Mouse (Mus musculus) frontal cortex, adult 2 months (tissue): ENCODE data around the gene Chaf1a. TPM values are rescaled to one million over a fixed set of nuclear protein-coding genes. Genes with fewer than 3 reads are reported as not detected.

Source experiments
- DNase-seq, 2 experiments: peaks; one replicate each; pipeline ENCODE4 v3.0.0; 2022; ENCODE audit warnings: low spot score in 1 of 2; ENCODE audit errors: extremely low spot score in 1 of 2
- polyA plus RNA-seq: library from polyadenylated mRNA; depleted of rRNA; stranded (reverse); fragments of >200 nt; gene quantifications from 2 replicates; pipeline ENCODE4 v1.2.3, GENCODE M21; 2012

Chaf1a gene
- polyA plus RNA-seq, 1 experiment: 2.7 TPM

DNA sequence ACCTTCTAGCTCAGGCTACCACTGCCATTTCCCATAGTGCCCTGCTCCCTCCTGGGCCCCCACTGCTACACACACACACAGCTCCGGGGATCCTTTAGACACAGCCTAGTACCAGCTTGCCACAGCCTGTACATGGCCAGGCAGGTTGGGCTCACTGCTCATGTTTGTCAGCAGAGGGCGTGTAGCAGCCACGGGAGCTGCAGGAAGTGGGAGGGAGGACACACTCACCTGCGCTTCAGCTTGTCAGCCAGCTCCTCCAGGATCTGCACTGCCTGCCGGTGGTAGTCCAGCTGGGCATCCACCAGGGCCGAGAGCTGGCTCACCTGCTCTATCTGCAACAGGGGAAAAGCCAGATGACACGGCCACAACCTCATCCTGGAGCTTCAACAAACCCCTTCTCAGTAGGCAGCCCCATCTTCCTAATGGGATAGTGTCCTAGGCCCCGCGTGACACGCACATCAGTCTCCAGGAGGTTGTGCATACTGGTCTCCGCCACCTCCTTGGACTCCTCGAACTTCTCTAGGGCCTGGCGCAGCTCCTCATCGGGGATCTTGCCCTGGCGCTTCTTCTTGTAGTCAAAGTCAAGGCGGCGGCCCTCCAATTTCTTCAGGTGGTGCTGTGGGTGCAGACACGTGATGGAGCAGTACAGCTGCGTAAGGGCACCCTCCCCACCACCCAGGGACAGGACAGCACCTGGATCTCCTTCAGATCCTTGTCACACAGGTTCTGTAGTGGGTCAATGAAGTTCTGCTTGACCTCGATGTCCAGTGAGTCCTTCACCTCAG, 21.7 kb upstream of the Chaf1a start:
- peak in 1 of 2 experiments; percentile 77 for DNase-seq

DNA sequence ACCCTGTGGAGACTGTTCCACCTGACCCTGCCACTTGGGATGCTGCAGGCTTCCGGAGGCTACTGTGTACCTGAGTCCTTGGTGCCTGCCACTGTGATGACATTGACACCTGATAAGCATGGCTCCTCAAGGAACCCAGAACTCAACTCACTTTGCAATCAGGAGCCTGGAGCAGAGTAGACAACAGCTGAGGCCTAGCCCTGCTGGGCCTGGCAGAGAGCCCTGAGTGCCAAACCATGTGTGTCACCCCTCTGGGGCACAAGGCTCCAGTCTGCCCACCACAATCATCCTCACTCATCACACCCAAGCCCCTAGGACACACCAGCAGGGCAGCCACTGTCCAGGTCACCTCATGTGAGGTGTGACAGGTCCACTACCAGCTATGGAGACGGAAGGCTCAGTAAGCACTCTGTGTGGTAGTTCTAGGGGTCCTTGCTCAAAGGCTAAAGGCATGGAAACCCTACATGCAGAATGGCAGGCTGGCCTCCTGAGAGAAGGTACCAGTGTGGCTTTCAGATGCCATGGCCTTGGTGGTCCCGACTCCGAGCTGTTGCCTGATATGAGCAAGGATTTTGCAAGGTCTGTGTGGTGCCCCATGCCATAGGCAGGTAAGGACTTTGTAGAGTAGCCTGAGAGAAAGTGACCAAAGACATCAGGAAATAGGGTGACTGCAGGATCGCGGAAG, 19.7 kb upstream of the Chaf1a start:
- DNase-seq: no peak

DNA sequence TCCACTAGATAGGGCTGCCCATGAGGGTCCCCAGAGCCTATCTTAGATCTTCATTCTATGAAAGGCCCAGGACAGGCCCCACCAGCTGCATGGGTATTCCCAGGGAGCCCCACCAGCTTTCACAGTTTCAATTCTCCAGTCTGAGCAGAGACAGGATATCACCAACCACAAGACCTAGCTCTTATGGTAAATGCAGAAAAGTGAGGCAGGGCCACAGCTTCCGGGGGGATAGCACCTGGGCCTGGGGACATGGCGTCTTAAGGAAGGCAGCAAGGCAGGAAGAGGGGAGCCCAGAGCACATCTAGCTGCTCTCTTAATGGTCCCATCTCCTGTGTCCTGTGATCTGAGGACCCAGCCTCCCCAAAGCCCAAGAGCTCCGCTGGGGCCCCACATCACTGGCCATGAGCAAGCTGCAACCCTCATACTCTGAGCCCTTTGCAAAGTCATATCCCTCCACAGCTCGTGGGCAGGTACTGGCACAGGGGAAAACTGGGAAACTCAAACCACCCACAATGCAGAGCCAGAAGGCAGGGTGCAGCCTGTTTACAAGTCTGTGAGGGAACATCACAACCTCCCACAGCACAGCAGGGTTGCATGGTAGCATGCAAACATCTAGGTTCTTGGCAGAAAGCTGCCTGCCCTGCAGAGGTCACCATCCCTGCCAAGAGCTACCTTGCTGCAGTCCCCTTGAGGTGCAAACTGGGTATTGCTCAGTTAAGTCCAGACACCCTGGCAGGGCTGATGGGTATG, 18.9 kb upstream of the Chaf1a start:
- DNase-seq: peak; percentile 70 to 82

DNA sequence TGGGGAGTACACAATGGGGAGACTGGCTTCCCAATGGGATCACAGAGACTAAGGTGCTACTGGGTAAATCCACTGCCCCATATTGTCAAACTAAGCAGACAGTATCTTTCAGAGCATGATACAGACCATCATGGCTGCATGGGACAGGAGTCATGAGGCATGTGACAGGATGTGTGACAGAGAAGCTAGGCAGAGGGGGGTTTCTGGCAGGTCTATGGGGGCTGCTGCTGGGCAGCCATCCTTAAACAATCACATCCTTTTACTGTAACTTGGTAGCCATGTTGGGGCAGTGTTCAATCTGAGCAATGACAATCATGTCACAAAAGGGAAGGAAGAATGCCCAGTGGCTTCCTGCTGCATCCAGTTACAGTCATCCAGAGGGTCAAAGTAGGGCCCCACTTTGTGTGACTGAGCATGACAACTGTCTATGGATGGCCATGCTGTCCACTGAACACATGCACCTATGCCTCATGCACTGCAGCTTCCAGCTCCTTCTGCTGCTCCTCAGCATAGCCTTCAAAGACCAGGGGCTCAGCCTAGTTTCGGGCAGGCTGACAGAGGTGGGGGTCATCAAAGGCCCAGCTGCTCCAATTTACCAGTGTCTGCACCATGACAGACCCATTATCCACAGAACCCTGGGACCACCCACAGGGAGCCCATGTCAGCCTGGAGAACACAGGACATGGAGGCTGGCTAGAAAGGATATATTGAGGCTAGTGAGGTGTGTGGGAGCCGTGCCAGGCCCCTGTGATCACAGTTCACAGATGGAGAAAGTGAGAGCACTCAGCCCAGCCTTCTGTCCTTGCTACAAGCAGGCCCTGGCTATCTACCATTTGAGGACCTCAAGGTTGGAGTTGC, 17.9 kb upstream of the Chaf1a start:
- no peak for DNase-seq

DNA sequence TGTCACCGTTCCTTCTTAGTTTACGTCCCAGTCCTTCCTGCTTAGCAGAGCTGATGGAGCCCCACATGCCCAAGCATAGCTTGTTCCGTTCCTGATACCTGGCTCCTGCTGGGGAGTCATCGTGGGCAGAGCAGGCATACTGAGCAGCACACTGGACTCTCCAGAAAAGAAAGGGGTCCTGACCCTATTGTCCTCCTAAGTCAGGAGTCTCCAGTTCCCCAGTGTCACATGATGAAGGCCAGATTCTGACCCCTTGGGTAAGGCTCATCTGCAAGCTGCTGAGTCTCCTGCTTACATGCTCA, 17.3 kb upstream of the Chaf1a start:
- no peak for DNase-seq

DNA sequence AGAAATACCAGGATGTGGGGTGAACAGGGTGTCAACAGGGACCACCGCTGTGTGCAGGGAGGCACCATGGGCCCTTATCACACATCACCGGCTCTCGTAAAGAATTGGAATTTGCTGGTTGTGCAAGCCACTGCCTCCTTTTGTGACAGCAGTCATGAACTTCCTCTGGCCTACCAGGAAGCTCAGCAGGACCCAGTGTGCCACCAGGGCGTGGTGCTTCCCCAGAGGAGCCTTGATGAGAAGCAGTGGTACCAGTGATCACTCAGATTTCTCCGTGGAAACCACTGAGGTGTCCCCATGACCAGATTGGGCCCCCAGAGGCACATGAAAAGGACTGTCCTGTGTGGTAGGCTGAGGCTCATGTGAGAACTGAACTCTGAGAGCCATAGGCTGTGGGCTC, 16.9 kb upstream of the Chaf1a start:
- no peak for DNase-seq

DNA sequence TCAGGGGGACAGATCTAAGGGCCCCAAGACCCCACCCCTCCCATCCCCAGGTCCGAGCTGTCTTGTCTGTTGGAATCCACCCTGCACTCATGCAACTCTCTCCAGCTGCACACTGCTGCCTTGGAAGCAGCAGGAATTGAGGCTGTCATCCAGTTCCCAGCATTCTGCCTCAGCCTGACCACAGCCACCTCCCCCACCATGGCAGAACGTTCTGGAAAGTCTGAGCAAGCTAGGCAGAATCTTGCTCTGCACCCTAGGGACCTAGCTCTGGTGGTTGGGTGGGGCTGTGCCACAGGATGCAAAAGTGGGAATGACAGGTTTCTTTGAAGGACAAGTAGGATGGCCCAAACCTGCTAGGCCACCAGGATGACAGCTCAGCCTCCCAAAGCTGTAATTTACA, 15.8 kb upstream of the Chaf1a start:
- no peak for DNase-seq

DNA sequence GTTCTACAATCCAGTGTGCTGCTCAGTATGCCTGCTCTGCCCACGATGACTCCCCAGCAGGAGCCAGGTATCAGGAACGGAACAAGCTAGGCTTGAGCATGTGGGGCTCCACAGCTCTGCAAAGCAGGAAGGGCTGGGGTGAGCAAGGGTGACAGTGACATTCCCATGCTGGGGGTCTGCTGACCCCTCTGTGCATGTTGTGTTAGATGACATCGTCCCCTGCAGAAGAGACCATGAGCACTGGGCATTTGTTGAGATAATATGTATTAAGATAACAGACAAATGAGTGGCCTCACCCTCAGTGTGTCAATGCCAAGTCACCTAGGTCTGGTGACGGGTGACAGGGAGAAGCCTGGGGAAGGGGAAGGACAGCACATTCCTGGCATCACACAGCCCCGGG, 15.3 kb upstream of the Chaf1a start:
- DNase-seq: no peak

DNA sequence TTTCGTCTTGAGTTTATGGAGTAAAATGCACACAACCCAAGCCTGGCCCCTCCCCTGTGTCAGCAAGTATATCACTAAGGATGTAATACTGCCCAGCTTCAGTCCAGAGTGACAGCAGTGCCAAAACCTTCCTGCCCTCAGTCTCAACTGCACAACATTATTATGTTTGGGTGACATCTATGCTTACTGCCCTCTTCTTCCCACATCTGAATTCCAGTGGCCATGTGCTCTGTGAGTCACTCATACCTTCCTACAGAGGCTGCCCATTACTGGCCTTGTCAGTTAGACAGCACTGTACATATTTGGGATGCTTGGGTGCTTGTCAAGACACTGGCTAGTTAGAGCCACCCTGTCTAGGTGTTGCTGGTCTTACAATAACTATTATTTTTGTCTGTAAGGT, 13.9 kb upstream of the Chaf1a start:
- no peak for DNase-seq

DNA sequence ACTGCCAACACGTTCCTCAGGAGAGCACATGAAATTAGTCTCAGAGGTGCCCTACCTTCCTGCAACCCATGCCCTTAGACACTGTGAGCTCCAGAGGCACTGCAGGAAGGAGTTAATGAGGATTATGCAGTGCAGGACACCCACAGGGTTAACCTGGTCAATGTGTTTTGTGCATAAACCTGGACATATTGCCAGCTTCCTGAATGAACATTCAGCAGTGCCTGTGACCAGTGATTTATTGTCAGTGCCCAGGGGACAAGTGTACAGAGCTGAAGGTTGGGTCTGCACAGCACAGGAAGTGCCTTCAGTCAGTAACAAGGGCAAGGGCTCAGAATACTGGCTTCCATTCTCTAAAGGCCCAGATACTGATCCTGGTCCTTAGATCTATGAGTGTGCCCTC, 13.4 kb upstream of the Chaf1a start:
- DNase-seq: no peak

DNA sequence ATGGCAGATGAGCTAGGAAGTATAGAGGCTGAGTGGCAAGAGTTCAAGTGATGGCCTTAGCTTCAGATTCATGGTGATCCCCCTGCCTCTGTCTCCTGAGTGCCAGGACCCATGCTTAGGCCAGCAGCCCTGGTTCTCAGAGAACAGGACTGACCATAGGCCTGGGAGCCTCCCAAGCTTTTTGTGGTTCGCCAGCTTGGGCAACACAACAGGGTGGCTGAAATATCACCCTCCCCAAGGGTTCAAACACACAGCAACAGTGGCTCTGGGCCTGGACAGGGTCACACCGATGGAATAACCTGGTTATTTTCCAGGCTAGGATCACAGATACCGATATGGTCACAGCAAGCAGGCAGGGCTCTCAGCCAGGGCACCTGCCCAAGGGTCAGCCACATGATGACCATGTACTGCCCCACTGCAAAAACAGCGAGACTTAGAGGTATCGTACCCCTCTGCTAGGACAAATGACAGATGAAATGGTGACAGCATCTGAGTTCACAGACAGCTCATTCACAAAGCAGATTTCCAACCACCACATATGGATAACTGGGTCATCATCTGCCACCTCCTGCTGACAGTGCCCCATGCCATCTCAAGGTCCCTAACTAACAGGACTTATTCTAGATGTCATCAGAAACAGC, 12.3 kb upstream of the Chaf1a start:
- DNase-seq: no peak

DNA sequence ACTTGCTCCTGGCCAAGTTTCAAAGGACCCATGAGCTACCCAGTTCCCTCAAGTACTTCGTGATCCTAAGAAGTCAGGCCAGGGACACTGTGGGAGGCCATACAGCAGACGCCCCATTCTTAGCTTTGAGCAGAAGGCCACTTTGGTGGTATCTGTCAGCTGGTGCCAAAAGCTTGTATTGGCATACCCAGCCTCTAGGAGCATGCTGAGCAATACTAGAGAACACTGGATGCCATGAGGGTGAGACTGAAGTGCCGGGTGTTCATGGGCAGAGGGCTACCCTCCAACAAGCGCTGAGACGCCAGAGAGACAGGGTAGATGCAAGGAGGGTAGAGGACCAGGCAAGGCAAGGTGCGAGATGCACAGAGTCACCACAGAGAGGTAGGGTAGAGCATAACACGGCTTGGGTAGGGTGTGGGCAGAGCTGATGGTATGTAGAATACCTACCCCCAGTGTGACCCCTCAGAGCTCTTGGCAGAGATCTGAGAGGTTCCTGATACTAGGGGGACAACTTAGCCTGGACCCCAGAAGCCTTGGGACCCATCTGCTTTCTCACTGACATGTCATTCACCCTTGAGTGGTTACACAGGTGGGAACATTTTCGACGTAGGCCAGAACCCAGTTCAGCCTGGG, 9.9 kb upstream of the Chaf1a start:
- no peak for DNase-seq

DNA sequence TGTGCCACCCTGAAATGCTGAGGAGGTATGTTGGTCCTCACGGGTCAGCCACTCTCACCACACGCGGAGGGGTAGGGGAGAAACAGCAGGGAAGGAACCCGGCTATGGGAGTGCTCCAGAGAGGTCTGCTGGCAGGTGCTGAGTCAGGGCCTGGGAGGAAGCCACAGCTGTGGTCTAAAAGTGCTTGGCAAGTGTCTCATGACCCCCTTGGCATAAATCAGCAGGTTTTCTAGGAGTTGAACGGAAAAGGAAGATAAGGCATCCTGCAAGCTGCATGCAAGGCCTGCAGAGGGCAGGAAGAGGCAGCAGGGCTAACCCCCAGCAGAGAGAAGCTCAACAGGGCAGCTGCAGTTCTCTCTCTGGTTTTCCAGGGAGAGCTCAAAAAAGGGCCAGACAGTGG, 9.3 kb upstream of the Chaf1a start:
- no peak for DNase-seq

DNA sequence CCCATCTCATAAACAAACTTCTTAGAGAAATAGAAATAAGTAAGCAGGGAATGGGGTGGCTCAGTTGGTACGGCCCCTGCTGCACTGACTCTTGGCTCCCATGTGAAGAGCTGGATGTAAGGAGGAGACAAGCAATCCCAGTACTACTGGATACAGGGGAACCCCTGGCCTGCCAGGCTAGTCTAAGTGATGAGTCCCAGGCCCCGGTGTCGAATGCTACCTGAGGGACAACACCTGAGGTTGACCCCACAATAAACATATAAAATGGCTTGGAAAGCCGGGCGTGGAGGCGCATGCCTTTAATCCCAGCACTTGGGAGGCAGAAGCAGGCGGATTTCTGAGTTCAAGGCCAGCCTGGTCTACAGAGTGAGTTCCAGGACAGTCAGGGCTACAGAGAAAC, 8.8 kb upstream of the Chaf1a start:
- no peak for DNase-seq

DNA sequence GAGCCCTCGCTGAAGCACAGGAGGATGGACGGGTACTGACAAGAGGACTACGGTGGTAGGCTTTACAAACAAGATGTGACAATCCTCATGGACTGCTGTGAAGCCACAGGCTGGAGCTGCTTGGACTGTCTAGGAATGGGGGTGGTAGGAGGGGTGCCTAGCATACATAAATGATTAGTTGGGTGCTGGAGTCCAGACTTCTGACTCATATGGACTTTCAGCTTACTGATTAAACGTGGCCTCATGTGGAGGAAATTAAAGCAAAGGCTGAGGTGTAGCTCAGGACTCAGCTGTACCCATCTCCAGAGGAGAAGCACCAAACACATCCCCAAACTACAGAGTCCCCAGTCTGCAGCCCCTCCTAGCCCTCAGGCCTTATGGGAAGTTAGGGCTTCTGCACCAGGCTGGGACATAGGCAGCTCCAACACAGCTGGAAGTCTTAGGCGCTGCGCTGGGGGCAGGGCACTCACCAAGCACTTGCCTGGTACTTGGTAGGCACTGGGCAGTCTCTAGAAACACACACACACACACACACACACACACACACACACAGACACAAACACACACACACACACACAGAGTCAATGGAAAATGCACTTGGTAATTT, 8.0 kb upstream of the Chaf1a start:
- peak in 1 of 2 experiments; percentile 1 for DNase-seq

DNA sequence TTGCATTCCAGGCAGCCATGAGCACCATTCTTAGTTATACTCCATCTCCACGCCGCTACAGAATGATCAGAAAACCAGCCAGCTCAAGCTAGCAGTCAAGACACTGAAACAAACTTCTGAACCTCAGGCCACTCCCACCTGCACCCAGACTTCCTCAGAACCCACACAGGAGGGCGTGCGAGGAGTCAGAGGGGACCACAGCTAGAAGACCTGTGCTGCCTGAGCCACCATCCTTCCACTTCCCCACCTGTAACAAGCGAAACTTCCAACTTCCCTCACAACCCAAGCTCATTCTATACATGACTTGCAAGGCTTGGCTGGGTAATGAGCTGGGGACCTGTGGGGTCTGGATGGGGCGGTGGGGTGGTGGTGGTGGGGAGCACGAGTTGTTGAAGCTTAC, 7.4 kb upstream of the Chaf1a start:
- no peak for DNase-seq

DNA sequence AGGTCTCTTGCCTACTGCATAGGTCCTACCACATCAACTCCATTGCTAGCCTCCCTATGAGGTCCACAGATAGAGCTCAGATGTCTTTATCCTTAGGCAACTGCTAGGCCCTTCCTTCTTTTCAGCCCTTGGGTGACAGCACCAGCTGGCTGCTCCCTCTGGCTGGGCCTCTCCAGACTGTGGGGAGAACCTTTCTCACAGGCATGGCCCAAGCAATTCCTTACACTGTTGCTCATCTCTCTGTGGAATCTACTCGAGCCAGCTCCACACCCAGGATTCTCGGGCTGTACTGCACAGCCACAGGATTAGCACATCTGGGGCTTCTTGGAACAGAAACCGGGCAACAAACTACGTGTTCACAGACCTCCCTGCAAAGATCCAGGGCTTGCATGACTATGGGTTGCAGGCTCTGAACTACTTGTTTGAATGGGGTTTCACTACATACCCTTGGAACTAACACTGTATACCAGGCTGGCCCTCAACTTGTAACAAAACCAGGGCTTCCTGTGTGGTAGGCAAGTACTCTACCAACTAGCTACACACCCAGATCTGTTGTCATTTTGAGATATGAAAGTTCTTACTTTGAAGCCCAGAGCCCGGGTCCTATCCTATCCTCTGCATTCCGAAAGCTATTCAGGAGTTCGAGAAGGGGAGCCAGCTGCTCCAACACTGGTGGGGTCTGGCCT, 6.1 kb upstream of the Chaf1a start:
- no peak for DNase-seq

DNA sequence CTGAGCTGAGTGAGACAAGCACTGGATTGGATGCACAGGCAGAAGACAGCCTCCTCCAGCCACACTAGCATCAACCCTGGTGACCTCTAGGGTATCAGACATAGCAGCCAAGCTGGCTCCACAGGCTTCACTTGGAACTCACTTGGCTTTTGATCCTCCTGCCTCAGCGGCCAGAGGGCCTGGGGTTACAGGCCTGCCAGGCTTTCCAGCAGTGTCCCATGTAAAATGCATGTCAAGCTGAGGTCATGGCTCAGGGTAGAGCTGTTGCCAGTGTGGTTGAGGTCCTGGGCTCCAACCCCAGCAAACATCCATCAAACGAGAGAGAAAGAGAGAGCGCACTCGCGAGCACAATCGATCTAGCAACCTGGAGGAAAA, 5.5 kb upstream of the Chaf1a start:
- DNase-seq: no peak

DNA sequence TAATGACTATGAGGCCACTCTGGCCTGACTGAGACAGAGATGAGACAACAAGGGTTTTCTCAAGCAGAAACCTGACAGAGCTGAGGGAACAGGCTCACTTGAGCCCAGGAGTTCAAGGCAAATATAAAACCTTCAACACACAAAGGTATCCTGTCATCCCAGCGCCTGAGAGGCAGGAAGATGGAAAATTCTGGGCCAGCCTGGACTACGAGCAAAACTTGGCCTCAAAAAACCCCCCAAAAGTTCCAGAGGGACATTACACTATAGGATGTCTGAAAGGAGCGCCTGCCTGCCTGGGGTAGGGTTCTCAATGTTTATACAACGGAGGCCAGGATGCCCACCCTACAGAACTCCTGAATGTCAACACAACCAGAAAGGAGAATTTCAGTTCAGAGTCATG, 5.0 kb upstream of the Chaf1a start:
- DNase-seq: no peak
